Mouse (Mus musculus): ENCODE measurements around the gene Gm525.

Gm525 gene

GRCm38 (mm10) chr11:89097292-89097691 lies 23.7 kb downstream of the Gm525 start:
- in situ Hi-C loops (cut with MboI, MseI), result loop anchor here (10.0 kb wide), 1 partner anchor 1148 kb away; the partner anchor contains the start of gene Mmd

DNA sequence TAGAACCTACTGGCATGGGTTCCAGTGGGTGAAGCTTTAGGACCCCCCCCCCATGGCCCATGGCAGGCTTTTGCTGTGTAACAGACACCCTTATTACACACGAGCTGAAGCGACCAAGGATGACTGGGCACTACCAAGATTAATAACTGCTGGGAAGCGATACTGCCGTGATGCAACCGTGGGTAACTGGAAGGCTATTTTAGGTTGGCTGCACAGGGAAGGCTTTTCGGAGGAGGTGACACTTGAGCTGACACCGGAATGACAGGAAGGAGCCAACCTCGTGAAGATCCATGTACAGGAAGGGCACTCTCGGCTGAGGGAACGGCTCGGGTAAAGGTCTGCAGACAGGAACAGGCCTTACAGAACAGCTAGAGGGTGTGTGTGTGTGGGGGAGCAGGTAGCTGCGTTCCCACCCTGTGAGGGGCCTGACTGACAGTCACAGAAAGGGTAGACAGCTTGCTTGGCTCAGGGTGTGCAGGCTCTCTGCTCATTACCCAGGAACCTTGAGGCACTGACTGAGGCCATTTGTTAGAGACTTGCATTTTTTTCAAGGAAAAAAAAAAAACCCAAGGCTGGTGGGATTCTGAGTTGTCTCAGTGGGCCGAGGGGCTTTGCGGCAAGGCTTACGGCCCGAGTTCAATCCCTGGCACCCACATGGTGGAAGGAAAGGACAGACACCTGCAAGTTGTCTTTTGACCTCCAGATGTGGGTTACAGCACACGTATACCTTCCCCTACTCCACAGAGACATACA lies 24.6 kb downstream of the Gm525 start:
- in situ Hi-C loops (cut with MboI, MseI), result loop anchor here (10.0 kb wide), 1 partner anchor 1147 kb away; the partner anchor contains the start of gene Mmd

DNA sequence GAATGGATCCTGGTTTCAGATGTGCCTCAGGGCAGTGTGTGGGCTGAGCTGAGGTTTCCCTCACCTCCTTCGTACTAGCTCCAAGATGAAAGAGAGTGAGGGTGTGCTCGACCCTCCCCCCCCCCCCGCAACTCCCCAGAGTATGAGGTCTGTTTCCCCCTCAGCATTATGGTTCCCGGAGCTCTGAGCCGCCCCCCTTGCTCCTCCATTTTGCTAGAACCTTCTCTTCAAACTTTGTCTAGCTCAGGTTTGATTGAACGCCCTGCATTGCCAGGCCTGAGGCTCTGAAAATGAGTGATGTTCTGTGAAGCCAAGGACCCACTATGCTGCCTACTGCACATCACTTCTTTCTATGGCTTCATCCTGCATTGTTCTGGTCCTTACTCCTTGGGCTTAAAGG lies 25.3 kb downstream of the Gm525 start:
- in situ Hi-C loops (cut with MboI, MseI), result loop anchor here (10.0 kb wide), 1 partner anchor 1146 kb away; the partner anchor contains the start of gene Mmd

- in situ Hi-C loops (cut with MboI, MseI), result no loop called here
Measured at GRCm38 (mm10) chr11:89100403-89100802, 26.8 kb downstream of the Gm525 start.

DNA sequence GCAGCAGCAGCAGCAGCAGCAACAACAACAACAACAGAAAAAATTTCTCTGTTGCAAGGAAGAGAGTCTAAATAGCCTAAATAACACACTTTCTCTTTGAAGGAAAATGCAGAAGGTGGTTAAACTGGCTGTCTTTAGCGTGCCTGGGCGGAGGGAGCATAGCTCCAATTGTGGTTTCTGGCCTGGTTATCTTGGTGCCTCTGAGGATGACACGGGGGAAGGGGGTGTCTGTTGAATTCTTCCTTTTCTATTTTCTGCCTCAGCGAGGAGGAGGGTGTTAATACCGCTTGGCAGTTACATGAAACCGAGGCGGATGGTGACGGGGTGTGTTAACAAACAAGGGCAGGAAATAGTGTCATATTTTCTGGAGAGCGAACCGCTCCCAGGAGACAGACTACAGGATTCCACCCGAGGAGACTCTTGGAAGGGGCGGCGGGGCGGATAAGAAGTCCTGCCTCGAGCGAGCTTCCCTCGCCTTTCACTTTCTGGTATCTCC lies 27.2 kb downstream of the Gm525 start:
- in situ Hi-C loops (cut with MboI, MseI), result no loop called here

- in situ Hi-C loops (cut with MboI, MseI), result no loop called here
Measured at GRCm38 (mm10) chr11:89103166-89103565, 29.5 kb downstream of the Gm525 start.

DNA sequence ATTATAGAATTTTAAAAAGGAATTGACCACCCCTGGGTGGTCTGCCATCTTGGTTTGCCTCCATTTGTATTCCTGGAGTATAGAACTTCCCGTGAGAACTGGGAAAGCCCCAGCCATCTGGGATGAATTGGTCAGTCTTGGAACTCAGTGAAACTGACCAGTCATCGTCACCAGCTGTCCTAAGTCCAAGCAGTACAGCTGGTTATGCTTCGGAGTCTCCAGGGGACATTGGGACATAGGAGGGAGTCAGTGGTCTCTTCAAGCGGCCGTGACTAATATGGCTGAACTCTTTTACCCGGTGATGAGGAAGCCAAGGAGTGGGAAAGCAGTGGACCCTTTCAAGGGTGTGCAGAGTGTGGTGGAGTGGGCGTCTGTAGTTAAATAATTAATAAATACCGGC lies 31.6 kb downstream of the Gm525 start:
- in situ Hi-C loops (cut with MboI, MseI), result loop anchor here (5.0 kb wide), 1 partner anchor 197 kb away; the partner anchor contains the start of gene Nog

DNA sequence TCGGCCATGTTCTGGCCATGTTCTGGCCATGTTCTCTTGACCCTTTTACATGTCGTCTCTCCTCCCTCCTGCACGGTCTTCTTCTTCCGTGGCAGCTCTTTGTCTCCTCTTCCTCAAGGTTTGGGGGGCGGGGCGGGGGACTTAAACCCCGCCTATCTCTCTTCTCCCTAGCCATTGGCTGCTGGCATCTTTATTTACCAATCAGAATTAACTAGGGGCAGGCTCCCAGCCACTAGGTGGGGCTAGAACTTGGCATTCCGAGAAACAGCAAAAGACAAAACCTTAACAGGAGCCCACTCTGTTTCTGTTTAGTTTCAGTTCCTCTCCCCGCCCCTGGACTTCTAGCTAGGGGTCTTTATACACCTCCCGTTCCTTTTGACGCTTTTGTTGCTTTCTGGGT lies 32.2 kb downstream of the Gm525 start:
- in situ Hi-C loops (cut with MboI, MseI), result loop anchor here (5.0 kb wide), 1 partner anchor 196 kb away; the partner anchor contains the start of gene Nog

- in situ Hi-C loops (cut with MboI, MseI), result loop anchor here (5.0 kb wide), 1 partner anchor 195 kb away; the partner anchor contains the start of gene Nog
Measured at GRCm38 (mm10) chr11:89107180-89107807, 33.7 kb downstream of the Gm525 start.

DNA sequence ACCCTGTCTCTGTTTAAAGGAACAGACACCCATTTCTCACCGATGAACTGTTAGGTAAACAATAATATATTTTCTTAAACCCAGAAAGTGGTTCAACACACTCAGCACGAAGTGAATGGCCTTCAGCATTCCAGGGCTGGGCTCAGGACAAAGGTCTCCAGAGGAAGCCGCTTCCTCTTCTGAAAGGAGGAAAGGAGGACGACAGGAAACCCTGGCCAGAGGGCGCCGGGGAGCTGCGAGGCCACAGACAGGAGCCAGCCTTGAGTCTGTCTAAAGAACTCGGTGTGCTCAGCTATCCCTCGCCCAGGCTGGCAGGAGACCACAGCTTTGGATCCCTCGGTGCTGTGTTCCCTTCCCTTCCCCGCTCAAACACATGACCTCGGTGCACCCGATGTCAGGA lies 50.8 kb downstream of the Gm525 start:
- in situ Hi-C loops (cut with MboI, MseI), result no loop called here

DNA sequence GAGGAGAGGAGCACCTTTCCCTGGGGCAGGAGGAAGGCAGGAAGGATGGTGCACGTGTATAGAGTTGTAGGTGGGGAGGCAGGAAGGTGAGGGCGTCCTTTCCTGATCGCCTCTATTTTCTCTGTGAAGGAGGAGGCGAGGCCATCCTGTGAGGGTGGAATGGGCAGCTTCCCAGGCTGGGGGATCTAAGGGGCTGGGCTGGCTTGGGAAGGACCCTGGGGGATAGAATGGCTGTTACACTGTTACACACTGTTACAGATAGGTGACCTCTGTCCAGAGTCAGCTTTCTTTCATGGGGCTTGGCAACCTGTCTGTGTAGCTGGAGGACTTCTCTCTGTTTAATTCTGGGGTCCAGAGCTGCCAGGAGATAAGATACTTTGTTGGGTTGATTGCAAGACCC lies 57.2 kb downstream of the Gm525 start:
- in situ Hi-C loops (cut with MboI, MseI), result no loop called here

- in situ Hi-C loops (cut with MboI, MseI), result no loop called here
Measured at GRCm38 (mm10) chr11:89132406-89132805, 58.8 kb downstream of the Gm525 start.

GRCm38 (mm10) chr11:89134211-89134610 lies 60.6 kb downstream of the Gm525 start:
- in situ Hi-C loops (cut with MboI, MseI), result no loop called here

DNA sequence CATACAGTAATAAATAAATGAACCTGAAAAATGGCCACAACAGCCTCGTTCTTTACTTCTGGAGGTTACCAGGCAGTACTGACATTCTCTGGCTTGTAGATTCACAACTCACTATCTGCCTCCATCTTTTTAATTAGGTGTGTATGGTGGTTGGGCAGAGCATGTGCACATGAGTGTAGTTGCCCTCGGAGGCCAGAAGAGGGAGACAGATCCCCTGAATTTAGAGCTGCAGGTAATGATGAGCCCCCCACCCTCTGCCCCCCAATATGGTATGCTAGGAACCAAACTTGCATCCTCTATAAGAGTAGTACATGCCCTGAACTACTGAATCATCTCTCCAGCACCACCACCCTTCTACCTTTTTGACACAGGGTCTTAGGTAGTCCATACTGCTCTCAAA lies 64.3 kb downstream of the Gm525 start:
- in situ Hi-C loops (cut with MboI, MseI), result no loop called here
